Mouse (Mus musculus): Measurements from ENCODE around the gene Fancd2.

- TF ChIP-seq TAL1 (IDR thresholded peaks at IDR 0.05; ENCODE audit: low read length) (no peak), GATA1 (IDR thresholded peaks at IDR 0.05; ENCODE audit: low read length) (no peak)
These were observed 37.2 kb upstream of the Fancd2 start for GRCm38 (mm10) chr6:113494258-113494788.
